Mouse (Mus musculus): Measurements from ENCODE around the gene Zfp553. TPM values are rescaled to one million over a fixed set of nuclear protein-coding genes. Genes with fewer than 3 reads are reported as not detected.

The Zfp553 gene
- polyA plus RNA-seq, 1 experiment from 2014 or later, result 48.7 TPM

DNA sequence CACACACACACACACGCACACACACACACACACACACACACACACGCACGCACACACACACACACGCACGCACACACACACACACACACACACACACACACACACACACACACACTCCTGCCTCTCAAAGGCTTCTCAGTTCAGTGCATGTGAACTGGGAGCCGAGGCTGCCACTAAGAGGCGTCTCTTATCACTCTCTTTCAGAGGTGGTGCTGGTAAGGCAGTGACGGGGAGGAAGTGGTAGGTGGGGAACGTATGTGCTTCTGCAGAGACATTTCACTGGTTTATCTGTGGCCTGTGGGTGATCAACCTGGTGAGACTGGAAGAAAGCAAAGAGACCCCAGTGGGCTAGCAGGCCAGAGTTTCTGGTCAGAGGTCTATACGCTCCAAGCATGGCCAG lies 52.3 kb downstream of the Zfp553 start:
- Histone ChIP-seq H3K4me2 (ENCODE audit: low read length) (no peak overlapping the region), H3K4me3 (ENCODE audit: low read depth, low read length) (no peak overlapping the region), H3K27ac (ENCODE audit: low read length) (no peak overlapping the region), H3K9ac (ENCODE audit: low read depth, low read length) (no peak overlapping the region), H3K9me3 (replicated peaks; ENCODE audit: control insufficient read depth, low read length, poor library complexity, severe bottlenecking) (no peaks in the 10 kb centered on the region; the same call in 1 of the 2 replicates), H3K4me1 (ENCODE audit: control insufficient read depth, insufficient read depth, low read length) (no peaks in the 10 kb centered on the region), H3K27me3 (ENCODE audit: control insufficient read depth, insufficient read depth, low read depth, low read length) (no peaks in the 10 kb centered on the region), H3K36me3 (ENCODE audit: control insufficient read depth, insufficient read depth, low read length) (no peaks in the 10 kb centered on the region)
- 85% methylated on average over 6 of the region's 10 CpGs for WGBS
- ATAC-seq, result no peak

Other genes starting within 250 kb of the Zfp553 start
- gene Mvp, start 218.4 kb upstream of the Zfp553 start, polyA plus RNA-seq (2015; fragmentation: Nextera tagmentation; extraction: Ambion mirVana), result 2.9 and 3.2 TPM in 2 replicates
- 0.50 TPM in 1 of 2 replicates, not detected in the other for gene Pagr1b, start 216.6 kb upstream of the Zfp553 start, polyA plus RNA-seq (2015; fragmentation: Nextera tagmentation; extraction: Ambion mirVana)
- 33.8 and 62.5 TPM in 2 replicates for gene Pagr1a, start 215.7 kb upstream of the Zfp553 start, polyA plus RNA-seq (2015; fragmentation: Nextera tagmentation; extraction: Ambion mirVana)
- 30.9 and 61.5 TPM in 2 replicates for gene Gm42742, start 212.0 kb upstream of the Zfp553 start, polyA plus RNA-seq (2015; fragmentation: Nextera tagmentation; extraction: Ambion mirVana)
- 40.9 and 63.3 TPM in 2 replicates for gene Prrt2, start 211.8 kb upstream of the Zfp553 start, polyA plus RNA-seq (2015; fragmentation: Nextera tagmentation; extraction: Ambion mirVana)
- 46.7 and 51.5 TPM in 2 replicates for gene Maz, start 206.0 kb upstream of the Zfp553 start, polyA plus RNA-seq (2015; fragmentation: Nextera tagmentation; extraction: Ambion mirVana)
- 16.6 and 17.6 TPM in 2 replicates for gene Kif22, start 190.6 kb upstream of the Zfp553 start, polyA plus RNA-seq (2015; fragmentation: Nextera tagmentation; extraction: Ambion mirVana)
- gene Zg16, start 145.7 kb upstream of the Zfp553 start, polyA plus RNA-seq (2015; fragmentation: Nextera tagmentation; extraction: Ambion mirVana), result not detected in 2 replicates
- 1.7 and 2.5 TPM in 2 replicates for gene AI467606, start 141.7 kb upstream of the Zfp553 start, polyA plus RNA-seq (2015; fragmentation: Nextera tagmentation; extraction: Ambion mirVana)
- 0.68 and 0.77 TPM in 2 replicates for gene Qprt, start 110.8 kb upstream of the Zfp553 start, polyA plus RNA-seq (2015; fragmentation: Nextera tagmentation; extraction: Ambion mirVana)
- 0.05 TPM in 1 of 2 replicates, not detected in the other for gene Spn, start 95.2 kb upstream of the Zfp553 start, polyA plus RNA-seq (2015; fragmentation: Nextera tagmentation; extraction: Ambion mirVana)
- gene Cd2bp2, start 37.0 kb upstream of the Zfp553 start, polyA plus RNA-seq (2015; fragmentation: Nextera tagmentation; extraction: Ambion mirVana), result 76.1 and 85.7 TPM in 2 replicates
- gene Tbc1d10b, start 24.6 kb upstream of the Zfp553 start, polyA plus RNA-seq (2015; fragmentation: Nextera tagmentation; extraction: Ambion mirVana), result 30.7 and 31.2 TPM in 2 replicates
- 2.8 and 4.8 TPM in 2 replicates for gene Mylpf, start 24.2 kb upstream of the Zfp553 start, polyA plus RNA-seq (2015; fragmentation: Nextera tagmentation; extraction: Ambion mirVana)
- gene Sept1, start 69 bp downstream of the Zfp553 start, polyA plus RNA-seq (2015; fragmentation: Nextera tagmentation; extraction: Ambion mirVana), result 14.3 and 15.5 TPM in 2 replicates
- 64.5 and 70.4 TPM in 2 replicates for gene Zfp771, start 11.2 kb downstream of the Zfp553 start, polyA plus RNA-seq (2015; fragmentation: Nextera tagmentation; extraction: Ambion mirVana)
- 112 and 120 TPM in 2 replicates for gene Dctpp1, start 27.6 kb downstream of the Zfp553 start, polyA plus RNA-seq (2015; fragmentation: Nextera tagmentation; extraction: Ambion mirVana)
- 59.4 and 59.7 TPM in 2 replicates for gene Sephs2, start 41.0 kb downstream of the Zfp553 start, polyA plus RNA-seq (2015; fragmentation: Nextera tagmentation; extraction: Ambion mirVana)
- gene Itgal, start 63.2 kb downstream of the Zfp553 start, polyA plus RNA-seq (2015; fragmentation: Nextera tagmentation; extraction: Ambion mirVana), result 0.25 and 0.31 TPM in 2 replicates
- gene Zfp768, start 112.5 kb downstream of the Zfp553 start, polyA plus RNA-seq (2015; fragmentation: Nextera tagmentation; extraction: Ambion mirVana), result 16.3 and 17.7 TPM in 2 replicates
- gene Zfp747, start 143.0 kb downstream of the Zfp553 start, polyA plus RNA-seq (2015; fragmentation: Nextera tagmentation; extraction: Ambion mirVana), result 10.1 and 10.5 TPM in 2 replicates
- 4.6 and 5.4 TPM in 2 replicates for gene 9130019O22Rik, start 154.1 kb downstream of the Zfp553 start, polyA plus RNA-seq (2015; fragmentation: Nextera tagmentation; extraction: Ambion mirVana)
- 4.9 and 6.3 TPM in 2 replicates for gene E430018J23Rik, start 160.6 kb downstream of the Zfp553 start, polyA plus RNA-seq (2015; fragmentation: Nextera tagmentation; extraction: Ambion mirVana)
- 4.9 and 5.3 TPM in 2 replicates for gene Zfp764, start 173.8 kb downstream of the Zfp553 start, polyA plus RNA-seq (2015; fragmentation: Nextera tagmentation; extraction: Ambion mirVana)
- 27.7 and 28.1 TPM in 2 replicates for gene Zfp688, start 189.0 kb downstream of the Zfp553 start, polyA plus RNA-seq (2015; fragmentation: Nextera tagmentation; extraction: Ambion mirVana)
- gene Zfp689, start 216.1 kb downstream of the Zfp553 start, polyA plus RNA-seq (2015; fragmentation: Nextera tagmentation; extraction: Ambion mirVana), result 16.5 and 17.6 TPM in 2 replicates
- 32.9 and 36.0 TPM in 2 replicates for gene Prr14, start 226.6 kb downstream of the Zfp553 start, polyA plus RNA-seq (2015; fragmentation: Nextera tagmentation; extraction: Ambion mirVana)
- 9.1 and 12.5 TPM in 2 replicates for gene Fbrs, start 246.1 kb downstream of the Zfp553 start, polyA plus RNA-seq (2015; fragmentation: Nextera tagmentation; extraction: Ambion mirVana)

All from midbrain, embryonic 16.5 days (tissue).